Mouse (Mus musculus) CD4-positive helper T cell, adult 2 months (primary cell): Measurements from ENCODE around the gene 4931440F15Rik.
"Not testable (repeated sequence)": the region's sequence is repeated elsewhere in the genome, so short reads cannot be mapped to it uniquely, and the experiment has no call there.

Experiments
- DNase-seq: peaks from one replicate; pipeline ENCODE4 v3.0.0-alpha.2; 2012; ENCODE audit warnings: low read depth, missing footprints, low spot score

4931440F15Rik gene

DNA sequence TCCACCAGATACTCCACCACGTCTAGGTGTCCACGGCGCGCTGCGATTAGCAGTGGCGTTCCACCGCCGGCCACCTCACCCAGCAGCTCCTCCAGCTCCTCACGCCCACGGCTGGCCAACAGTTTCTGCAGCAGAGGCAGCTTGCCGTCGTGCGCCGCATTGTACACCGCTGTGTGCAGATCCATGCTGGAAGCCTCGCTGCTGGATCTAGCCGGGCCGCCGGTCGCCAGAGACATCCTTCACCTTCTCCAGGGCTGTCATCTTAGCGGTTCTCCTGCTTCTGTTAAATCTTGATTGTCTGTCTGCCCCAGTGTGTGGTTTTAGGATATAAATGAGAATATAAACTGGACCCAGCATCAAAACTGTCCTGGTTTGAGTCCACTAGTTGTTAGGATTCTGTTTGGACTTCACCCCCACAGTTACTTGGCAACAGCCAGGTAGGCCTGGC is at the start of gene 4931440F15Rik:
Gene 4931440F15Rik (minus strand): TSS at position 398 of the 448 bp plus-strand sequence.
- not testable (repeated sequence) for DNase-seq

GRCm38 (mm10) chr11:29874781-29875180 is 49.3 kb upstream of the 4931440F15Rik start:
- DNase-seq = not testable (repeated sequence)

- DNase-seq = no peak
These were observed 44.7 kb upstream of the 4931440F15Rik start for GRCm38 (mm10) chr11:29870174-29870573.

DNA sequence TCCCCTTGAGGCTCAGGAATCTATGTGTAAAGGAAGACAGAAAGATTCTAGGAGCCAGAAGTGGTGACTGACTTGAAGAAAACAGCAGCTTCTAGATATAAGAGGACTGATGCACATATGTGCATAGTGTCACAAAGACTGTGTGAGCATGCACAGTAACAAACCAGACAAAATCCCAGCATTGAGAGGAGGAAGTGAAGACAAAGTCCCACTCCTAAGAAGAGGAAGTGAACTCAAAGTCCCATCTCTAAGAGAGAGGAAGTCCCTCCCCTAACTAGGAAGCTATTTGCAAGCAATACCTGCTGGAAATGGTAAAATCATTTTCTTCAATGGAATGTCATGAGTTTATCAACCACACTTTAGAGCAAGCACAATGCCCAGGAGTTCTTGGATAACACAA is 38.8 kb upstream of the 4931440F15Rik start:
- DNase-seq = no peak

GRCm38 (mm10) chr11:29861750-29862397 is 36.4 kb upstream of the 4931440F15Rik start:
- DNase-seq = peak; percentile 6

- no peak for DNase-seq
These were observed 35.6 kb upstream of the 4931440F15Rik start for GRCm38 (mm10) chr11:29861040-29861439.

DNA sequence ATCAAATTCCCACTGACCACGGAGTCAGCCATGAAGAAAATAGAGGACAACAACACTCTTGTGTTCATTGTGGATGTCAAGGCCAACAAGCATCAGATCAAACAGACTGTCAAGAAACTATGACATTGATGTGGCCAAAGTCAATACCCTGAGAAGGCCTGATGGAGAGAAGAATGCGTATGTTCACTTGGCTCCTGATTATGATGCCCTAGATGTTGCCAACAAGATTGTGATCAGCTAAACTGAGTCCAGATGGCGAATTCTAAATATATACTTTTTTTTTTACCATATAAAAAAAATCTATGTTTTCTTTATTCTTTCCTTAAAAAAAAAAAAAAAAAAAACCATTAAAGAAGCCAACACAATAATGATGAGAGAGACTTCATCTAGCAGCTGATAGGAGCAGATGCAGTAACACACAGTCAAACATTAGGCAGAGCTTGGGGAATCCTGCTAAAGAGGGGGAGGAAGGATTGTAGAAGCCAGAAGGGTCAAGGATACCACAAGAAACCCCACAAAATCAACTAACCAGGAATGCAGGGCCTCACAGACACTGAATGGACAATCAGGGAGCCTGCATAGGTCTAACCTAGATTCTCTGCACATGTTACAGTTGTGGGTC is 15.2 kb upstream of the 4931440F15Rik start:
- no peak for DNase-seq

GRCm38 (mm10) chr11:29839781-29840180 is 14.3 kb upstream of the 4931440F15Rik start:
- DNase-seq = no peak

DNA sequence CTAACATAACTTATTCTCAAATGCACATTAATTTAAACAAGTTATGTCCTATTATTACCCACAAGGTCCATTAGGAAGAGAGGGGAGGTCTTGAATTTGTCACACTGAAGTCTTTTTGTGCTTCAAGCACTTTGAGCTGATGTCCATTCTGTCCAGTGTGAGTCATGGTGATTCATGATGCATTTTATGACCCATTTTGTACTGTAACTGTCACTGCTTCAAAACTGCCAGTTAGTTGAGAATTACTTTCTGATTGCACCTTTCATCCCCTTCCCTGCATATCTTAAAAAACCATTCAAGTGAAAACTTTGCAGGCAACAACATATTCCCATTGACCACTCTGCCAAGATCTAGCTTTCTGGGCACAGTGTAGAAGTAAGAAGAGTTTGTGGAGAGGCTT is 11.6 kb upstream of the 4931440F15Rik start:
- DNase-seq = no peak

DNA sequence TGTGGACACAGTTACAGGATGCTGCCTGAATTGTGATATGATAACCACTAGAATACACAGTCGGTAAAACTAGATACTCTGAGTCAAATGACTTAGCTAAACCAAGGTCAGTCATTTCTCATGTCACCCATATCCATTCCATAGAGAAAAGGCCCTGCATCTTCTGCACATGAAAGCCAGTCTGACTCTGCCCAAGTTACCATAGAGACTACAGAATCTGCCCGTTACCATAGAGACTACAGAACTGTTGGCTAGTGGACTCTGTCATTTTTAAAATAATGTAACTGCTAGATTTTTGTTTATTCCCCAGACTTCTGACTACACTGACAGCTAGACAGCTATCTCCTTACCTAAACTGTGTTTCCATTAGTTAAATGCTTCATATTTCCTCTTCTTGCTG is 2.3 kb upstream of the 4931440F15Rik start:
- DNase-seq = no peak

GRCm38 (mm10) chr11:29826001-29826400 is 533 bp upstream of the 4931440F15Rik start:
- no peak for DNase-seq

DNA sequence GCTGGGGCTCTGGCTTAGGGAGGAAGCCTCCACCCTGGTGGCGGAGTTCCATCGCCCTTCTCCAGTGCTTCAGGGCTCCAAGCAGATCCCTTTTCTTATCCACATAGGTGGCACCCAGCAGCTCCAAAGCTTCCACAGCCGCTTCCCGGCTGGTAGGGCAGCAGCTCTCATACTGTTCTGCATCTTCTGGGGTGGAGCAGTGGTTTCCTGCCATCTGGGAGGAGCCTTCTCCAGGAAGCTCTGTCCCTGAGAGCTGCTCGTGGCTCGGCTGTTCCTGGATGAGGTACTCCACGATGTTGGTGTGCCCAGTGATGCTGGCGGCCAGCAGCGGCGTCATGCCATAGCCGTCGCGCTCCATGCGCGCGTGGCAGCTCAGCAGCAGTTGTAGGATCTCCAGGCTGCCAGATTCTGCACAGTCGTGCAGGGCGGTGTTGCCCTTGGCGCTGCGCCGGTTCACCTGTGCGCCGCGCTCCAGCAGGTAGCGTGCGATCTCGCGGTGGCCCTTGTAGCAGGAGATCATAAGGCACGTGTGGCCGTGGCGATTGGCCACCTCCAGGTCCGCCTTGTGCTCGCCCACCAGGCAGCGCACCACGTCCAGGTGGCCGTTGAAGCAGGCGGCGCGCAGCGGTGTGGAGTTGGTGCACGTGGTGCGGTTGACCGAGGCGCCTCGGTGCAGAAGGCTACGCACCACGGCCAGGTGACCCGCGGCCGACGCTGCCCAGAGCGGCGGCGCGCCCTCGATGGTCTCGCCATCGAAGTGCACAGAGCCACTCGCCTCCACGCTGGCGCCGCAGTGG is 796 bp downstream of the 4931440F15Rik start:
- not testable (repeated sequence) for DNase-seq

GRCm38 (mm10) chr11:29823141-29823540 is 2.3 kb downstream of the 4931440F15Rik start:
- no peak for DNase-seq

DNA sequence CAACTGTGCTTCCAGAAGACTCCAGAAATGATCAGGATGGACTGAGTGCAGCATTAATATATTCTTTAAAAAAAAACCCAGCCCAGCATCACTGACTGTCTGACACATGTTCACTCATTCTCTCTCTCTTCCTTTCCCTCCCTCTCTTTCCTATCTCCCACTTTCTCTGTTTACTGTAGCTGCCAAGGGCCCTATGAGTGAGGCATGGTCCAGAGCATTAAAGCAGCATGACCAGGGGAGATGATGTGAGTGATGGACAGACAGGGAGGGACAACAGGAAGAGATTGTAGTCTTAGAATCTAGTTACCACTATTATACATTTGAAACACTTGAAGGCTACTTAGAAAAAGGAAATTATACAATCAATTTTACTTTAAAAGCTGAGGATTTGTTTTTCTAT is 9.8 kb downstream of the 4931440F15Rik start:
- no peak for DNase-seq

GRCm38 (mm10) chr11:29815261-29815660 is 10.2 kb downstream of the 4931440F15Rik start:
- no peak for DNase-seq

DNA sequence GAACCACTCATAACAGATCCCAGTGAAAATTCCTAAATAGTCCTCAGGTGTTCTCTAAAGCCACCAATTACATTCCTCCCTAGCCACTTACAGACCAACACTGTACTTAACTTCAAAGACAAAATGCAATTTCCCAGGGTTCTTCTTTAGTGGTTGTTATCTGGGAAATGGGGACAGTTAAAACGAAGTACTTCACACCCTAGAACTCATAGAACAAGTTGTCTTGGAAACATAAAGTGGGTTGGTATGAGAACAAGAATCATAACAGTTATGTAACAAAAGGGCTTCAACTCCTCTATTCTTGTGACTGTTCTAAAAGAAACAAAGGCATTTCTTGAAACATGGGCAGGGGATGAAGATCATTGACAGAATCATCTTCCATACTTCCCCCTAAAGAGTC is 12.2 kb downstream of the 4931440F15Rik start:
- DNase-seq = no peak

GRCm38 (mm10) chr11:29812475-29812874 is 13.0 kb downstream of the 4931440F15Rik start:
- DNase-seq = no peak

DNA sequence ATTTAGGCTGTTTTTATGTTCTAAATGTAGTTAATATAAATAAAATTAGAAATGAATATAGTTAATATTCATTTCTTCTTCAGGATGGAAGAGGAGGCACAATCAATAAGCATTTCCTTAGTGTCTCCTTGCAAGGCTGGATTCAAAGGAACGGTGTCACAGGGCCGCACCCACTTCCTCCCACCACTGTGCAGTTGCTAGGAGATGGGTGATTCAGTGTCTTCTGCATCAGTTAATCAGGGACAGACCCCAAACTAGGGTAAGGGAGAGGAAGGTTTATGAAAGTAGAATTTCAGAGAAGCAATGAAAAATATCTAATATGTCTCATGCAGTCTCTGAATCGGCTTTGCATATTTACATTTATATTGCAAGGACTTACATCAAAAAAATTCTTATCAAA is 15.1 kb downstream of the 4931440F15Rik start:
- DNase-seq = no peak

DNA sequence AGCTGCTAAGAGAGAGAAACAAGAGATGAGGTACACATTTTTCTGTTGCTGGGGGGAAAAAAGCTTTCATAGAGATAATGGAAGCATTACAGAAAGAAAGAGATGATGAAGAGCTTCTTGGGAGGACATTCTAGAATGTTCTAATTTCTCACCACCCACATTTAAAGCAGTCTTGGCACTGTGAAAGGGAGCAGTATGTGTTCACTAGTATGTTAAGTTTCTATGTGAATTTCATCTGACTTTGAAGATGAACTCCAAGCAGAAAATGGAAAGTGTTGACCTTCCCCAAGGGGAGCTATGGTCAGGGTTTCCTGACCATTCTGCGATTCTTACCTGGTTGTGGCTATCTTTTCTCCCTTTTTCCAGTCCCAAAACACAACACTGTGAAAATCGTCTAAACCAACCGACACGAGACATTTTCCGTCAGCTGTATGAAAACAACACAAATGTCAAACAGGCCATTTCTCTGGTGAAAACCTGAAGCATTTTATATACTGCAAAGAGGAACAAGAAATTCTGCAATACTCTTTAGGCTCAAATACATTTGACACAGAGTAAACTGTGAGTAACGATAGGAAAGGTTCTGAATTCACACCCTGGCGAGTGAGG is 16.4 kb downstream of the 4931440F15Rik start:
- no peak for DNase-seq

- DNase-seq = no peak
These were observed 17.1 kb downstream of the 4931440F15Rik start for GRCm38 (mm10) chr11:29808173-29808980.

- no peak for DNase-seq
These were observed 18.1 kb downstream of the 4931440F15Rik start for GRCm38 (mm10) chr11:29807325-29807724.
